28 mouse cellular contexts compared by ENCODE assay signal in genomic region chr2:59499146-59499545, GRCm38 (mm10). TPM values are rescaled to one million over a fixed set of nuclear protein-coding genes. Genes with fewer than 3 reads are reported as not detected.
"Had no signal": no experiment of that assay in that cellular context is flagged by ENCODE, and none has a peak within 500 bp of the region (broad histone marks: within the 10 kb centered on the region; RNA-seq: fewer than 3 reads in every experiment).

No protein-coding gene starts in this region.

- H3K9ac ChIP-seq: heart, embryonic 13.5 days; heart, embryonic 15.5 days; hindbrain, embryonic 13.5 days; hindbrain, embryonic 15.5 days; limb, embryonic 12.5 days had no signal

- H3K27me3 ChIP-seq: heart, embryonic 13.5 days; heart, embryonic 15.5 days; hindbrain, embryonic 15.5 days; limb, embryonic 12.5 days had no signal

- H3K4me3 ChIP-seq: heart, adult 2 months; heart, embryonic 13.5 days; heart, embryonic 15.5 days; hindbrain, embryonic 13.5 days; hindbrain, embryonic 15.5 days; limb, embryonic 10.5 days; limb, embryonic 12.5 days had no signal

- H3K9me3 ChIP-seq: heart, embryonic 13.5 days; heart, embryonic 15.5 days; hindbrain, embryonic 13.5 days; hindbrain, embryonic 15.5 days; limb, embryonic 10.5 days; limb, embryonic 12.5 days had no signal

- H3K4me1 ChIP-seq: hindbrain, embryonic 13.5 days; hindbrain, embryonic 15.5 days had no signal

- DNase-seq: gastrocnemius, postnatal 14 days; gastrocnemius, postnatal 36 days; heart, adult 11 months; heart, adult 2 months; heart, postnatal 14 days; heart, postnatal 36 days; kidney, adult 11 months; kidney, adult 2 months; kidney, postnatal 10 days; layer of hippocampus, adult 9-11 months; layer of hippocampus, postnatal 36 days; liver had no signal

- ATAC-seq: hindbrain, postnatal 0 days; intestine, embryonic 16.5 days had no signal

- H3K36me3 ChIP-seq: heart, embryonic 13.5 days; heart, embryonic 15.5 days; hindbrain, embryonic 13.5 days; hindbrain, embryonic 15.5 days; limb, embryonic 10.5 days; limb, embryonic 12.5 days had no signal

- H3K27ac ChIP-seq: heart, adult 2 months; heart, embryonic 13.5 days; heart, embryonic 15.5 days; hindbrain, embryonic 13.5 days; hindbrain, embryonic 15.5 days; hindbrain, postnatal 0 days; limb, embryonic 10.5 days; limb, embryonic 12.5 days had no signal

- H3K4me2 ChIP-seq: heart, embryonic 11.5 days; heart, embryonic 13.5 days; heart, embryonic 15.5 days; hindbrain, embryonic 13.5 days; hindbrain, embryonic 15.5 days; limb, embryonic 12.5 days; liver, embryonic 11.5 days had no signal

RNA-seq across cellular contexts. Expression of gene Dapl1, which starts 14.7 kb away (rescaled TPM):
- total RNA-seq: gastrocnemius, adult 18-20 months; gastrocnemius, adult 8-10 months; gastrocnemius, postnatal 14 days; gastrocnemius, postnatal 36 days; heart, adult 2 months; heart, postnatal 14 days; heart, postnatal 36 days; hematopoietic stem cell, adult 5-6 weeks; hindbrain, postnatal 0 days; layer of hippocampus, adult 18-20 months; layer of hippocampus, postnatal 14 days; layer of hippocampus, postnatal 36 days had no signal
- polyA plus RNA-seq: heart, adult 2 months; heart, embryonic 13.5 days; hindbrain, embryonic 13.5 days; intestine, embryonic 14.5 days; intestine, embryonic 16.5 days had no signal
